Mouse (Mus musculus) lung, postnatal 10 days (tissue): ENCODE data around the gene Smlr1.

Experiments used
- DNase-seq: peaks from one replicate; pipeline ENCODE4 v3.0.0; 2021

The Smlr1 gene

DNA sequence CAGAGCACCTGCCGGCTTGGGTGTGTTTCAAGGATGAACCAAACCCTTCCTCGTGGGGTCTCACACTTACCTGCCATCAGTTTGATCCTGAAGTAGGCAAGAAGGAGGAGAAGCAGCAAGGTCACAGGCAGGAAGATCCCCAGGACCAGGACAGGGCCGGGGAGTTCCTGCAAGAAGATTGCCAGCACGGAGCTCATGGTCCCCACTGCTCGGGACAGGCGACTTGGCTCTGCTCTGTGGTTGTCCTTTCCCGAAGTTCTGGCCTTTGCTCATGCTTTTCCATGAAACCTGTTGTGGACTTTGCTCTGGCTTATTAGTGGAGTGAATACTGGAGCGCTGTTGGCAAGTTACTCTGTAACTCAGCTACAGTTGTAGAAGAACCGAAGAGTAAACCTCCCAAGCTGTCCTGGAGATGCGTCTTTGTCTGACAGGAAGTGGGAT is at the start of gene Smlr1:
Gene Smlr1 (minus strand): TSS at position 377 of the 441 bp plus-strand sequence.
- DNase-seq: no peak

DNA sequence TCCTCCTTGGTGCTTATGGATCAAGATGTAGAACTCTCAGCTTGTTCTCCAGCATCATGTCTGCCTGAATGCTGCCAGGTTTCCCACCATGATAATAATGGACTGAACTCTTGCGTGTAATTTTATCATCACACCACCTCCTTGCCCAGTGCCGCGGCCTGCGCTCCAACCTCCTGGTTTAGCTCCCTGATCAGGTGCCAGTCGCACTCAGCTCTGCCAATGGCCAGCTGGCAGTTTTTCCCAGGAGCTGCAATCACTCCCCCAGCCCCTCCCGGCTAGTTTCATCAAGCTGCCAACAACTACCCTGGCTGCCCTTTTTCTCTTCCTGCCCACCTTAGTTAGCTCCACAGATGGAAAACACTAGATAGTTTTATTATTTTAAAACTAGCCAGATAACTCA is 48.8 kb upstream of the Smlr1 start:
- no peak for DNase-seq

DNA sequence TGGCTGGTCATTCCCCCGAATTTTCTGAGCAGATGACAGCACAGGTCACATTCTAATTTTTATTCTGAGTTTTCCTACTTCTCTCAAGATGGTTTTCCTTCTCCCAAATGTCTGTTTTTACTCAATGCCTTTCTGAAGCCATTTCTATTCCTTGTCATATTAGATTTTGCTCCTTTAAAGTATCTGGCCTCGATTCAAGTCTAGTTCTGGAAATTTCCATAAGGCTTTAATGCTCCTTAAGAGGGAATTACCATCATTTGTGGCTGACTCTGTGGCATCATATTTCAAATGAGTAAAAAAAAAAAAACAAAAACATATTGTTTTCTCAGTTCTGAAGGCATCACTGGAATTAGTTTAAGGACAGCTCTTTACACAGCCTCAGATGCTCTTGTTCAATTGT is 44.0 kb upstream of the Smlr1 start:
- no peak for DNase-seq

DNA sequence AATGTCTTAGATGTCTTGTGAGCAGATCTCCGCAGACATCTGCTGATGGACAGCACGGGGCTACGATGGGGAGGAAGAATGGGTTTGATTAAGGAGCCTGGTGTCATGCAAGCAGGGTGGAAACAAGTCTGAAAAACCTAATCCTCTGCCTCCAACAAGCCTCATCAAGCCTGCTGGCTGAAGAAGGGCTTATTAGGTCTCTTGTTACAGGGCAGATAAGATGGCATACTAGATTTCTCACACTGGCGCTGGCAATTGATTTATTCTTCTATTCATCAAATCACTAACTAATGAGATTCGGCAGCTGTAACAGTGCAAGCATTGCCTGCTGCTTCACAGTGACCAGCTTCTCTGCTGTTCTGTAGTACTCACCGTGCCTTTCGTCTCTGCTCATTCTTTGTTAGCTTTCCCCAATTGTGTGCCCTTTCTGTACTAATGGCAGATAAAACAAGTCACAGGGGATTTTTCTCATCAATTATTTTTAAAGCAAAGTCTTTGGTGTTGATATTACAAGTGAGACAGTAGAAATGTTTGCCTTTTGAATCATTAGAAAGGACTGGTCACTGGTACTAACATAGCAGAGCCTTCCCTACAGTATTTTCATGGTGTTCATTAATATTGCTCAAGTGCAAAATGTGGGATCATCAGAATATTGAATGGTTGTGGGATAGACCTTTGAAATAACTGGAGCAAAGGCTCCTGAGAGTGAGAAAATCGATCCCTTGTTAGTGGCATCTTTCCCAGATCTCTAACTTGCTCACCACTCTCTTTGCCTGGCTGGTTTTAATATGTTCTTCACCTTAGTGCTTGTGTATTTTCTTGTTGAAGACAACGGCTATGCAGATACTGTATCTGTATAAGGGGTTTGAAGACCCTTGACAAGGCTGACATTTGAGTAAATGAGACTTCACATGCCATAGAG is 35.5 kb upstream of the Smlr1 start:
- DNase-seq: no peak

DNA sequence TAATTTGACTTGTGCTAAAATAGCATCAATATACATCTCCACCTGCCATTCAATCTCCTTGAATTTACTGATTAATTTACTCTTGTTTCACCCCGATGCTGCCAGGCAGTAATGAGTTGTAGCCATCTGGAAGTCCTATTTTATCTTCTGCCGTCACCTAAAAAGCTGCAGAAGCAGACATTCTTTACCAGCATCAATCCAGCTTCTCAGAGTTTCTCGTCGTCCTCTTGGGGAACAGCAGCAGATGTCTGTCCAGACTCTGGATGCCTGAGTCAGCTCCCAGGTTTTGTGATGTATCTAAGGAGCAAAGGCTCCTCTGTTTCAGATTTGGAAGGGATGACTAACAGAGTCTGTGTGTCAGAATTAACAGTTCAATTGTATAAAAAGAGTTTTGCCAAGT is 16.9 kb upstream of the Smlr1 start:
- DNase-seq: no peak

DNA sequence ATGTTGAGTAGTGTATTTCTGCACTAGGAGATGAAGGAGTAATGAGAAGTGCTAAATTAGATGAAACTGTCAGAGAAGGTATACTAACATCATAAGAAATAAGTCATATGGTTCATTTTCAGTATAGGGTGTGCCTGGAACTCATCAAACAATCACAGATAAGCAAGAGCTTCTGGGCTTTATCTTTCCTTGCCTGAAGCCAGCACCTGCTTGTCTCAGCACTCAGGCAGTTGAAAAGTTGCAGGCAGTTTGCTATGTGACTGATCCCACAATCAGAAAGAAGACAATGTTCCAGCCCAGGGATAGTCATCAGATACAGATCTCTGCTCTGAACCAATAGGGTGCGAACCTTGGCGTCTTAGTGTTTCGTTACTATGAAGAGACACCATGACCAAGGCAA is 5.0 kb upstream of the Smlr1 start:
- no peak for DNase-seq

DNA sequence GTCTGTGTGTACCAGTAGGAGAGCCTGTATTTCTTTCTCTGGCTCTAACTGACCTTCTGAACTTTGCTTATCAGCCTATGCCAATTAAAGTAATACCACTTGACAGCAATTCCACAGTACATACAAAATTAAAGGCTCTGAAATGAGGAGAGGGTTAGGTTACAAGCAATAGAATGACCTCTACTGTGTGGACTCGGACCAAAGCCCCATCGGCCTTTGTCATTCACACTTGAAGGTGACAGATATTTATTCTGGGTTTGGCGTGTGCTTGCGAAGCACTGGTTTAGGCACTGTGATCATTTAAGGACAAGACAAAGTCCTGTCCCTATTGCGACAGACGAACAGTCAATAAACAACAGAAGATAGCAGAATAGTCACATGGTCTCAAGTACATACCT is 3.7 kb upstream of the Smlr1 start:
- DNase-seq: no peak

DNA sequence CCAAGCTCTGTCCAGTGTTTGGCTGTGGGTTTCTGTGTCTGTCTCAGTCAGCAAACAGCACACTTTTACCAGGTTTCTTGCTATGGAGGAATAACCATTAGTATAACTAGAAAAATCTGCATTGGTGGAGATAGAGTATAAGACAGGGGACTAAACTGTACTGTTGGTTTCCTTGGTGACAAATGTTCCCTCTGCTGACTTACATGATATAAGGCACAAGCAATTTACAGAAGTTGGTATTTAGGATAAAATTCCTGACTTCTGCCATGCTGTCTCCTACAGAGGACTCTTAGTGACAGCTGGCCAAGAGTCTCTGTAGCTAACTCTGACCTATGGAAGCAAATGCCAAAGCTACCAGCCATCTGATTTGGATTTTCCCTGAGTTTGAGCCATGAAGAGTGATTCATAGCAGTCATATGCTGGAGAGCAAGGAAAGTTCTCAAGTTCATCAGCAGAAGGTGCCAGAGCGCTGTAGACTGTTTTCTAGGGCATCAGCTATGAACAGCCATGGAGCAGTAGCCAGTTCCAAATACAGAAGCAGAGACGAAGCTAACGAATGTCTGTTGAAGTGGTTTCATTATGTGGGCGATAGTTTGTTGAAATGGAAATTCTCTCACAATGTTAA is 3.2 kb upstream of the Smlr1 start:
- peak; percentile 30 for DNase-seq

DNA sequence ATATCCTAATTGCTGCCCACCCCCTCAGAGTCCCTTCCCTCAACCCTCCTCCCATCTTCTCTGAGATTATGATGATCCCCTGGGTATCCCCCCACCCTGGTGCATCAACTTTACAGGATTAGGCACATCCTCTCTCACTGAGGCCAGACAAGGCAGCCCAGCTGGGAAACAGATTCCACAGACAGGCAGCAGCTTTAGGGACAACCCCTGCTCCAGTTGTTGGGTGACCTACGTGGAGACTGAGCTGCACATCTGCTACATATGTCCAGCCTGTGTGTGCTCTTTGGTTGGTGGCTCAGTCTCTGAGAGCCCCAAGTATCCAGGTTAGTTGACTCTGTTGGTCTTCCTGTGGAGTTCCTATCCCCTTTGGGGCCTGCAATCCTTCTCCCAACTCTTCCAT is 2.7 kb upstream of the Smlr1 start:
- DNase-seq: no peak

DNA sequence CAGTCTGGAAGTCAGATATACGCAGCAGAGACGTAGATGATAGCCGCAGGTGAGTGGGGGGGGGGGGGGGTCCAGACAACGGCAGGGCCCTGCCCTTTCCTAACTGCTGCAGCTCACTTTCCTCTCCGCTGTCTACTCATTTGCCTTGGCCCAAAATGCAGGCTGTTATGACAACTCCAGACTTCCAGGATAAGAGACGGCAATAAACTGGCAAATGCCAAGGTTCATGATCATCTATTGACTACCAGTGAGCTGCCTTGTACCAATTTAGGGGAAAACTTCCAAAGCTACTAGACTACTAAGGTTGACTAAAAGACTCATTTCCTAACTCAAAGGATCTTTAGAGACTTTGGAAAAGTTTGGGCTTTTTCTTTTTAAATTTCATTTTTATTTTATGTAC is 554 bp upstream of the Smlr1 start:
- DNase-seq: no peak

DNA sequence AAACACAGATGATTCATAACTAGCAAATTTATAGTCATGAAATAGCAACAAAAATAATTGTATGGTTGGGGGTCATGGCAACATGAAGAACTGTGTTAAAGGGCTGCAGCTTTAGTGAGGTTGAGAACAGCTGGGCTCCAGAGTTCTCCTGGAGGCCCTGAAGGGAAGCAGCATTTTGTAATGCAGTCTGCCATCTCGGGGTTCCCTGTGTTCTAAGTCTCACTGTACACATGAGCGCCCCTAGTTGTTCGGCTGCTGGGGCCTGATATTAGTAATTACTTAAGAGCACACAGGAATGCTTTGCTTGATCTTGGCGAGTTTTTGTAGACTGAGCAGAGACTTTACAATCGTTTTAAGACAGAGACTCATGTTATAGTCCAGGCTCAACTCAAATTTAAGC is 1.6 kb downstream of the Smlr1 start:
- peak; percentile 0 for DNase-seq

DNA sequence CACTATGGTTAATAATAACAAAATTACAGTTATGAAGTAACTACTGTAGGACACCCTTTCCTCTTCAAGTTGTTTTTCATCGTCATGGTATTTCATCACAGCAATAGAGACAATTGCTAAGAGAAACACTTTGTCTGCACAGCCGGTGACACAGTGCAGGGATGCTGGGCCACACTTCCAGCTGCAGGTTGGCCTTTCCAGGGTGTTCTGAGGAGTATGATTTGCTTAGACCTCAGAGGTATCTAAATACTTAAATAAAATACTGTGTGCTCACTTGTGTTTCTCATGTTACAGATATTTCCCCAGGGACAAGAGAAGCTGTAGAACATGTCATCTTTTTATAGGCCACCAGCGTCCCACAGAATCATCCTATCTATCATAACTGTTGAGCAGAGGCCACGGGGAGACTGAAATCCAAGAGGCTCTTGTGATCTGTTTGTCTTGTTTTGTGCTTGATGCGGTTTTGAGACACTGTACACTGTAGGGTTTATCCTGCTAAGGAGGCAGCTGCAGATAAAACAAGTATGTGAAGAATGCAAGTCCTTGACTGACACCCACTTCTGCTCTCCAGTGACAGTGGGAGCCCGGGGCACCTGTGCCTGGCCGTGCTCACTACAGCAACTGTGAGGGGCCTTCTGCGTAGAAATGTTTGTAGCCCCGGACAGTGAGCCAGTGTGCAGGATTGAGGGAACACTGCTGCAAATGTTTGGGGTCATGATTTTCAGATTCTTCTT is 2.4 kb downstream of the Smlr1 start:
- DNase-seq: peak; percentile 0

DNA sequence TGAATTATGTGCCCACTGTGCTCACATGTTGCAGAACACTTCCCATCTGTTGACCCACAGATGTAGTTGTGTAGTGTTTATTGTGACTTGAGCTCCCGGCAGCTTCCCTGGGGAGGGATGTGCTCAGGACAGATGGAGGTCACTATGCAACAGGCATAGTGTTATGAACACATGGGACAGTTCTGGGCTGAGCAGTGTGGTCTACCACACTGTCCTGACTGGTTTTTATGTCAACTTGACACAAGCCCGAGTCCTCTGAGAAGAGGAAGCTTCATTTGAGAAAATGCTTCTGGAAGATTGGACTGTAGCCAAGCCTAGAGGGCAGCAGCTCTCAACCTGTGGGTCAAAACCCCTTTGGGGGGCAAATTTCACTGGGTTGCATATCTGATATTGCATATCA is 3.0 kb downstream of the Smlr1 start:
- peak; percentile 1 for DNase-seq

DNA sequence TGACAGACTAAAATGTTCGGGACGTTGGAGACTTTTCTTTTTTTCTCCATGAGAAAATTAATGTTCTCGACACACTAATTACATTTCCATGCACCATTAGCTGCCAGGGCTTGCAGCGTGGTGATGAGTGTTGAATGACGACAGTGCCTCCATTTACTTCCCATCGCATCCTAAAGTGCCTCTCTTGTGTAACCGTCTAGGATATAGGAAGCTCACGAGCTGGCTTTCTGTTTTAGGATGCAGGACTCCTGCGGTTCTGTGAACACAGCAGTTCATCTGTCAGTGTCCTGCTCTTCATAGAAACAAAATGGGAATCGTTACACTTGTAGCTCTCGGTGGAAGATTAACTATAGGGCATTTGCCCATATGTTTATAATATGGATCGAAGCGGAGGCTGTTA is 4.7 kb downstream of the Smlr1 start:
- no peak for DNase-seq

DNA sequence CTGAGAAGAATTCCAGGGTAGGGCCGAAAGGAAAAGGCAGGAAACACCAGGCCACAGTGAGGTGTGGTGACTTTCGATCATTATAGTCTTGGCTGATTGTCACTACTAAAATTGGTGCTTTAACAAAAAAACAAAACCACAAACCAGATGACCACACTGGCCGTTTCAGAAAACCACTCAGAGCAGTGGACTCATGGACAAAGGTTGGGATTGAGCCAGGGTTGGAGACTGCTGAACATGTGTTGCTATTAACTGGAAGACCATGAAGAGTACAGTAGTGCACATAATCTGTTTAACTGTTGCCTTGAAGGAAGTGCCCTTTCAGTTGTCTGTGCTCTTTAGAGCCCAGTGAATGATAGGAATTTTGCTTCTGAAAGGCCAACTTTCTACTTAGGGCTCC is 8.9 kb downstream of the Smlr1 start:
- DNase-seq: peak; percentile 41

DNA sequence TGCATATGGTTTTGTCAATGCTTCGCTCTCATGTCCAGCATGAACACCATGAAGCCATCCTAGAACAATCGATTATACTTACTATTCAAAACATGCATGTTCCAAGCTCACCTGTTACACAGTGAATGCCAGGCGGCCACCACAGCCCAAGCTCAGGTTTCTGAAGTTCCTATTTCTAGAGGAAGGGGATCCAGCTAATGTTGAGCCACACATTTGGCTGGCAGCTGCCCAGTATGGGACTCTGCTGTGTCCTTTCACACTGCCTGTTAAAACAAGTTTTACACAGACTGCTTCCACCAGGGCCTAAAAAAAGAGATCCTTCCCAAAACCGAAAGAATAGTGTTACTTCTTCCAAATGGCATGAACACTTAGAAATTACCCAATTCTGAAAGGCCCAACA is 9.4 kb downstream of the Smlr1 start:
- peak; percentile 7 for DNase-seq

DNA sequence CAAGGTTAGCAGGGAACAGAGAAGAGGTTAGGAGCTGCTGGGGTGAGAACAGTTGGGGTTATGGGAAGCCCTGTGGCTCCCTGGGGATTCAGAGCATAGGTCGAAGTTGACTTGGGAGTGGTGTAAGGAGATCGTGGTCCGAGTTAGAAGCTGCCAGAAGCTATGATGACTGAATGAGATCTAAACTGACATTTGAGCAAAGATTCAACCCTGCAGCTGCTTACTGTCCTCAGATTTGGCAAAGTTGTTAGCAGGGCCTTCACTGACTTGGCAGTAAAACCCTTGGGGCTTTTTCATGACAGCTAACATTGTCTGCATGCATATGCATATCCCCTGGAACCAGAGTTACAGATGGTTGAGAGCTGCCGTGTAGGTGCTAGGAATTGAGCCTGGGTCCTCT is 9.9 kb downstream of the Smlr1 start:
- peak; percentile 4 for DNase-seq

DNA sequence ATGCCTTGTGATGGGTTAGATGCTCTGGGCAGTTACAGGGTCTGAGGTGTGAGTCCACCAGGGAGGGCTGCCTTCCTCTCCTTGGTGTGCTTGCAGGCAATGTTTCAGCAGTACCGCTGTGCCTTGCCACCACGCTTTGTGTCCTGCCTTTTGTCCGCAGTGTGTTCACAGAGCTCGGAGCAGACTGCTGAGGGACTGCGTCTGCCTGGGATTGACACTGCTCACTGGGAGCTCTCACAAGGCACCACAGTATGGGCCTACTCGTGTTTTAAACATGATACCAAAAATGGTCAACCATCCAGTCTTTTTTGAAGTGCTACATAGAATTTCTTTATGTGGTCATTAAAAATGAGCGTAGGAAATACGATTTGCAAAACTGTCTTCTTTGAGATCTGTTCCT is 12.3 kb downstream of the Smlr1 start:
- peak; percentile 0 for DNase-seq

DNA sequence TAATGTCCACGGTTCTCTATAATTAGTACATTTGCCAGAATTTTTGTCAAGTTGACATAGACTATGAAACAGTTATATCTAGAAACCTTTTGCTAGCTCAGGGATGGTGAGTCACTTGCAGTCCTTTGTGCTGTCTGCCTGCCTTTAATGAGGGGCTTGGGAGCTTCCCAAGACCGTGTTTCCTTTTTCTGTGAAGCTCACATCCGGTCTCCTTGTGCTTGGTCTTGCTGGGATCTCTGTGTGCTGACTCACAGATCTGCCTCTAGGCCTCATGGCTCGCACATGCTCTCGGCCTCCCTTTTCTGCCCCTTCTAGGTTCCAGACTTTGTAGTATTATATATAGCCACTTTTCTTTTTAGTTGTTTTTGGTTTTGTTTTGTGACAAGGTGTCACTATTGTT is 15.6 kb downstream of the Smlr1 start:
- DNase-seq: no peak

DNA sequence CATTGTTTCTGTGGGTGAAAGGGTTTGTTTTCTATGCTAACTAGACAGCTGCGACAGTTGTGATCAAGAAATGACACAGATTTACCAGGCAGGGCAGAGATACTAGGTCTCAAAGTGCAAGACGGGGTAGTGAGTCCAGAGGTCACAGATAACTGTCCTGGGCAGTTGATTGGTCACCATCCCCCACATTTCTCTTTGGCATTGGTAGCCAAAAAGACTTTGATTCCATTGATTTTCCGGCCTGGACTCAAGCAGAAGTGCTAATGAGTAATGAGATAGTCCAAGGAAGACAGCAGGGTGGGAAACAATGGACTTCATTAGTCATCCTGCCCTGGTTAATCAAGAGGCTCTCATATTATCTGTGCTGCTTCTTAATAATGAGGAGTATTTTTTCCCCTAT is 16.1 kb downstream of the Smlr1 start:
- no peak for DNase-seq

DNA sequence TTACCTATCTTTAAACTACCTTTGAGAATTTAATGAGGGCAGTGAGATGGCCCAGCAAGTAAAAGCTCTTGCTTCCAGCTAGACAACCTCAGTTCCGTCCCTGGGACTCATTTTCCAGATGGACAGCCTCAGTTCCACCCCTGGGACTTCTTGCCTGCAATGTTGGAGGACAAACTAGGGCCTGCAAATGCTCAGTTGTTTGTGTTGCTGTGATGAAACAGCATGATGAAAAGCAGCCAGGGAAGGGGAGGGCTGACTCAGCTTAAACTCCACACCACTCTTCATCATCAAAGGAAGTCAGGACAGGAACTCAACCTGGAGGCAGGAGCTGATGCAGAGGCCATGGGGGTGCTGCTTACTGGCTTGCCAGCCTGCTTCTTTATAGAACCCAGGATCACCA is 22.2 kb downstream of the Smlr1 start:
- DNase-seq: no peak

DNA sequence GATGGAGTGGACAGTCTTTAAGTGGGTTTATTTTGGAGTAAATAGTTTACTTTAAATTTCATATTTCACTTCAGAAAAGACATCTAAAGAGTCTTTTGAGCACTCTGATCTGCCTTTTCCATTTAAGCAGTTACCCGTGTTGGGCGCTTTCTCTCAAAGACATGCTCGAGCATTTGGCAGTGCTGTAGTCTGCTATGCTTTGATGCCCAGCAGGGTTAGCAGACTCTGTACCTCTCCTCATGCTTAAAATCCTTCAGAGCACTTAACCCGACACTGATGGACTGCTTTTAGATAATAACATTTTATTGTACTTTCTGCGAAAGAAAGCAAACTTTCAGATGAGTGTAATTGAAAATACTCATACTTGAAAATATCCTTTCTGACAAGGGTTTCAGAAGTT is 32.8 kb downstream of the Smlr1 start:
- DNase-seq: no peak

DNA sequence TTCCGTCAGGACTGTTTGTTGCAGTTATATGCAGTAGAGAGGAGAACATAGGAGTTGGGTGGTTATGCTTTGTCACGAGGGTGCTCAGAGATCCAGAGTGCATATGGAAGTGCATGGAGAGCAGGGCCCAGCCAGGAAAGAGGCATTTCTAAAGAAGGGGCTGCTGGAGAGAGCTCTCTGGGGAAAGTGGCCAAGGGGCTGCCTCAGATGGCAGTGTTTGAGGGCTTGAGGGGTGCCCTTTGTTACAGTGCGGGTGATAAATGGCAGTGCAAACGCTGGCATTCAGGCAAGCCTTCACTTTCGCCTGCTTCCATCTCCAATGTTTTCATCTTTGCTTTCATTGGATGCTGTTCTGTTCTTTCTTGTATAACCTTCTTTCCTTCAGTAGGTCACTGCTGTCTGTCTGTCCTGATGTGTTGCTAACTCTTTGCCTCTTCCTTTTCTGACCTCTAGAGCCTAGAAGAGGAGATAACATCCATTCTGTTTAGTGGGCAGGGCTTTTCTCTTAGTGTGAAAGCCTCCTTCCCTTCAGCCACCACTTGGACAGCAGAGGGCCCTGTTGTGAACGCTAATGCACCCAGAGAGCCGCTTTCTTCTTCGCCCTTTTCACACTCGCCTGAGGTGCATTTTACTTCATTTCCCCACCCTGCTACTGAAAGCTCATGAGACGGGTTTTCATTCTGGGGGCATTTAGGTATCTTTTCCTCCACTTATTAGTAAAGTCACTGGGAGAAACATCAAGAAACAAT is 36.6 kb downstream of the Smlr1 start:
- DNase-seq: no peak
